Mouse (Mus musculus) cerebellum, adult 2 months (tissue): ENCODE measurements around the gene Ttc30a1. TPM values are rescaled to one million over a fixed set of nuclear protein-coding genes. Genes with fewer than 3 reads are reported as not detected.
A peak's percentile ranks its signal among the peaks of the same experiment; 100 is the strongest.
"Not testable (repeated sequence)": the region's sequence is repeated elsewhere in the genome, so short reads cannot be mapped to it uniquely, and the experiment has no call there.

Source experiments
- DNase-seq, 2 experiments: peaks; one replicate each; pipeline ENCODE4 v3.0.0; 2021
- H3K27ac ChIP-seq: fragments of 200-500 bp; 2 replicates; pipeline ENCODE4 v1.5.1; 2012; ENCODE audit warnings: low read length, control low read depth, inconsistent platforms; ENCODE audit not compliant: insufficient read depth
- H3K27me3 ChIP-seq: fragments of 200-500 bp; 2 replicates; pipeline ENCODE4 v1.6.1; 2012; ENCODE audit warnings: inconsistent platforms, mild to moderate bottlenecking, low read length, moderate library complexity; ENCODE audit not compliant: control insufficient read depth, insufficient read depth
- H3K4me1 ChIP-seq: fragments of 200-500 bp; 2 replicates; pipeline ENCODE4 v1.6.1; 2011; ENCODE audit warnings: low read length; ENCODE audit not compliant: control insufficient read depth, insufficient read depth
- H3K4me3 ChIP-seq: fragments of 200-500 bp; replicated peaks from 2 replicates; pipeline ENCODE3; 2011; ENCODE audit warnings: mild to moderate bottlenecking, low read depth, low read length, control low read depth; ENCODE audit not compliant: insufficient read depth
- CTCF ChIP-seq: fragments of 200-500 bp; IDR thresholded peaks from 2 replicates; pipeline ENCODE4 v1.5.1; 2011; ENCODE audit warnings: low read depth, mild to moderate bottlenecking, control low read depth, low read length, moderate library complexity, borderline replicate concordance; ENCODE audit not compliant: insufficient read depth
- POLR2A ChIP-seq: fragments of 200-500 bp; IDR thresholded peaks from 2 replicates; pipeline ENCODE4 v1.6.1; 2011; ENCODE audit warnings: low read length, control low read depth, borderline replicate concordance; ENCODE audit not compliant: insufficient read depth
- WGBS: fragments of 180-500 bp; shearing (Covaris S2); methylation state at CpG from one replicate; pipeline ENCODE4 v1.1.7; 2018; 5-methylcytosine and 5-hydroxymethylcytosine counted together
- polyA plus RNA-seq: library from polyadenylated mRNA; depleted of rRNA; stranded (reverse); fragments of >200 nt; gene quantifications from 2 replicates; pipeline ENCODE4 v1.2.3, GENCODE M21; 2012

Ttc30a1 gene
- polyA plus RNA-seq, 1 experiment = 3.3 TPM

- TF ChIP-seq POLR2A (no peak), CTCF (no peak)
- Histone ChIP-seq H3K27me3 (no peaks in the 10 kb centered on the region; the same call in 1 of the 2 replicates), H3K27ac (no peak overlapping the region), H3K4me3 (no peak overlapping the region), H3K4me1 (peaks cover 3% of the 10 kb centered on the region; the same call in 1 of the 2 replicates)
- 21% methylated on average over 18 of the region's 18 CpGs for WGBS
- DNase-seq = no peak
Measured at GRCm38 (mm10) chr2:75959183-75959849, 22.5 kb downstream of the Ttc30a1 start.

GRCm38 (mm10) chr2:75955709-75956108, 26.1 kb downstream of the Ttc30a1 start:
- no peaks in the 10 kb centered on the region; the same call in 1 of the 2 replicates for H3K27me3 ChIP-seq
- H3K4me3 ChIP-seq = no peak overlapping the region
- no peak for TF ChIP-seq CTCF
- no peak for TF ChIP-seq POLR2A
- H3K4me1 ChIP-seq = peaks cover 3% of the 10 kb centered on the region; the same call in 1 of the 2 replicates
- WGBS = 67% methylated on average over 14 of the region's 14 CpGs
- DNase-seq = no peak
- no peak overlapping the region for H3K27ac ChIP-seq

DNA sequence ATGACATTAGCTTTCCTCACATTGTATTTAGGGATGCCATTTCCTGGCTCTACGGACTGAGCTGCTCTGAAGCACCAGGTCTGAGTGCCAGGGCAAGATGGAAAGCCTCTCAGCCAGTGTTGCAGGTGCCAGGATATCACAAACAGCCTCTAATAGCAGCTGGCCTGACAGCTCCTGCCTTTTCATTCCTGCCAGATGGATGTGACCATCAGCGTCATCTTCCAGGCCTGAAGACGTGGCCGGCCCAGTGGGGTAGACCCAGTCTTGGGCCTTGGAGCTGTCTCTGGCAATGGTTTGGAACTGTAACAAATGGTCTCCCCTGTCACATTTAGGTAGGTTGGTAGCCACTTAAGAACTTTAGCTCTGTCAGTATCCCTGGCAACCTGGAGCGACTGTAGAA, 28.4 kb downstream of the Ttc30a1 start:
- WGBS = 35% methylated on average over 5 of the region's 5 CpGs
- no peak for DNase-seq
- no peak overlapping the region for H3K27ac ChIP-seq
- H3K4me1 ChIP-seq = no peaks in the 10 kb centered on the region
- H3K27me3 ChIP-seq = no peaks in the 10 kb centered on the region
- no peak overlapping the region for H3K4me3 ChIP-seq
- TF ChIP-seq POLR2A = no peak
- no peak for TF ChIP-seq CTCF

- no peak for DNase-seq
- Histone ChIP-seq H3K27ac (no peak overlapping the region), H3K4me1 (no peaks in the 10 kb centered on the region), H3K27me3 (no peaks in the 10 kb centered on the region), H3K4me3 (no peak overlapping the region)
- WGBS = 89% methylated on average over 8 of the region's 8 CpGs
- TF ChIP-seq POLR2A (no peak), CTCF (no peak)
Measured at GRCm38 (mm10) chr2:75950685-75951084, 31.1 kb downstream of the Ttc30a1 start.

DNA sequence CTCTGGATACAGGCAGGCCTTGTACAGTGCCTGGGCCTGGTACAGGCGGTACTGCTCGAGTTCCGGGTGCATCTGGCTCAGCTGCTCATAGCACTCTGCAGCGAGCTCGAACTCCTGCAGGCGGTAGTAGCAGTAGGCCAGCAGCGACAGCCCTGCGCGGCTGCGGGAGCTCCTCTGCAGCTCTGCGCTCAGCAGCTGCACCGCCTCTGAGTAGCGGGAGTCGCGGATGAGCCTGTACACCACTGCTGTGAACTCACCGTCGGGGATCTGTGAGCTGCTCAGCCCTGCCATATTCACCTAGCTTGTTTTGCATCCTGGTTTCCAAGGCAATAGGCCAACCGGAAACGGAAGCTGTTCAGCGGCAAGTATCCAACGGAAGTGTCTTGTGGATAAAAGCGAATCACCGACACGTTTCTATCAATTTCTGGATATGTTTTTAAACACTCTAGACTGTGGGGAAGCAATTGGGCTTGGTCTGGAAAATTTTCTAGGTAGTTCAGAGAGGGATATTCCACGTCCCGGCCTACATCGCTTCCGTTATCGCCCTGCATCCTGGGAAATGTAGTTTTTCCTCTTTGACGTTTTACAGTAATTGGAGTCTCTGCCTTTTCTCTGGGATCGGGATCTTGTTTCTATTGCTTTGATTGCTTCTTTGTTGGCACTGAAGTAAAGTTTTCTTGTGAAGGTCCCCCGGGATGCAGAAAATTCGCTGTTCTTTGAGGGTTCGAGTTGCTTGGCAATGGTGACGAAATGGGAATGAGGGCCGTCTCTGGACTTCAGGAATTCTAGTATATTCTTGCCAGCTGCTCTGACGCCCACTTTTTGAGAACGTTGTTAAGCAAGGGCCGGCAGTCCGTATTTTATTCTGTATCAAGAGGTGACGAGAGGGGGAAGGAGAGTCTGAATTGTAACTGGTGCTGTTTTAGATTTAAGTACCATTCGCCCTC, 43.4 kb downstream of the Ttc30a1 start, which contains the start of gene Ttc30b:
Ttc30b (minus strand) TSS at position 469 of the 947 bp plus-strand sequence.
- WGBS = 2% methylated on average over 42 of the region's 42 CpGs
- H3K4me1 ChIP-seq = no peaks in the 10 kb centered on the region
- no peak for TF ChIP-seq CTCF
- H3K27me3 ChIP-seq = no peaks in the 10 kb centered on the region
- peak within 1 kb of the TSS; percentile 74 for H3K4me3 ChIP-seq
- H3K27ac ChIP-seq = peak within 1 kb of the TSS; percentile 52
- DNase-seq = peak; percentile 83 to 85

GRCm38 (mm10) chr2:75937520-75938116, 44.1 kb downstream of the Ttc30a1 start:
- H3K4me1 ChIP-seq, H3K27me3 ChIP-seq: not testable (repeated sequence)
- Histone ChIP-seq H3K27ac (peak overlapping the region; percentile 23; the same call in 1 of the 2 replicates), H3K4me3 (peak overlapping the region; percentile 48)
- WGBS = 18% methylated on average over 16 of the region's 17 CpGs
- peak in 1 of 2 experiments; percentile 46 for DNase-seq

- not testable (repeated sequence) for H3K4me3 ChIP-seq, H3K27ac ChIP-seq, H3K4me1 ChIP-seq, DNase-seq, H3K27me3 ChIP-seq
- 97% methylated on average over 2 of the region's 2 CpGs for WGBS
Measured at GRCm38 (mm10) chr2:75936685-75937084, 45.1 kb downstream of the Ttc30a1 start.
